Mouse (Mus musculus) thymus, adult 2 months (tissue): ENCODE measurements around the gene Trim11.

Source experiments
- CTCF ChIP-seq: fragments of 200-500 bp; IDR thresholded peaks from 2 replicates; pipeline ENCODE4 v1.5.1; 2012; ENCODE audit warnings: mild to moderate bottlenecking, control low read depth, low read length, moderate library complexity, borderline replicate concordance; ENCODE audit not compliant: control insufficient read depth, poor library complexity, insufficient read depth; ENCODE audit errors: extremely low read depth
- POLR2A ChIP-seq: fragments of 200-500 bp; IDR thresholded peaks from 2 replicates; pipeline ENCODE4 v1.6.1; 2012; ENCODE audit warnings: mild to moderate bottlenecking, low read length, control low read depth, moderate library complexity; ENCODE audit not compliant: control insufficient read depth, poor library complexity, insufficient read depth; ENCODE audit errors: extremely low read depth

GRCm38 (mm10) chr11:58979661-58980060, 1.8 kb downstream of the Trim11 start:
- TF ChIP-seq CTCF (no peak), POLR2A (no peak)
